Mouse (Mus musculus) MEL (cell line): ENCODE results near the gene Fbxl5.

ENCODE experiments used
- BHLHE40 ChIP-seq: IDR thresholded peaks from 2 replicates; pipeline ENCODE4 v1.6.1; 2012; ENCODE audit warnings: low read depth, mild to moderate bottlenecking, inconsistent platforms, low read length, improper control_type of control experiment, borderline replicate concordance
- GABPA ChIP-seq: IDR thresholded peaks from 2 replicates; pipeline ENCODE4 v1.6.1; 2012; ENCODE audit warnings: low read depth, mild to moderate bottlenecking, inconsistent platforms, low read length, improper control_type of control experiment, moderate library complexity
- POLR2A ChIP-seq, 2 experiments: IDR thresholded peaks; 2 replicates each; pipeline ENCODE4 v1.6.1; 2011 to 2012; ENCODE audit warnings: low read length in 2 of 2, mild to moderate bottlenecking in 2 of 2, control low read depth in 1 of 2, improper control_type of control experiment in 1 of 2, low read depth in 1 of 2, moderate library complexity in 1 of 2; ENCODE audit not compliant: control insufficient read depth in 1 of 2, insufficient read depth in 1 of 2, poor library complexity in 1 of 2
- POLR2AphosphoS5 ChIP-seq: IDR thresholded peaks from 2 replicates; pipeline ENCODE4 v1.6.1; 2012; ENCODE audit warnings: low read depth, borderline replicate concordance, mild to moderate bottlenecking, inconsistent platforms, low read length, moderate library complexity, mixed read lengths

- TF ChIP-seq GABPA: no peak
- TF ChIP-seq POLR2A (IDR thresholded peaks at IDR 0.05; ENCODE audit: control insufficient read depth in 1 of 2, insufficient read depth in 1 of 2, low read depth in 1 of 2, low read length in 2 of 2, poor library complexity in 1 of 2): no peak
- TF ChIP-seq BHLHE40: no peak
- no peak for TF ChIP-seq POLR2AphosphoS5
Observed at GRCm38 (mm10) chr5:43744187-43744586, 77.3 kb downstream of the Fbxl5 start.
